Mouse (Mus musculus): ENCODE data around the gene Ccdc6. TPM values are rescaled to one million over a fixed set of nuclear protein-coding genes. Genes with fewer than 3 reads are reported as not detected.

The Ccdc6 gene
- polyA plus RNA-seq, 2 experiments from 2014 or later = 26.0 to 27.6 TPM

DNA sequence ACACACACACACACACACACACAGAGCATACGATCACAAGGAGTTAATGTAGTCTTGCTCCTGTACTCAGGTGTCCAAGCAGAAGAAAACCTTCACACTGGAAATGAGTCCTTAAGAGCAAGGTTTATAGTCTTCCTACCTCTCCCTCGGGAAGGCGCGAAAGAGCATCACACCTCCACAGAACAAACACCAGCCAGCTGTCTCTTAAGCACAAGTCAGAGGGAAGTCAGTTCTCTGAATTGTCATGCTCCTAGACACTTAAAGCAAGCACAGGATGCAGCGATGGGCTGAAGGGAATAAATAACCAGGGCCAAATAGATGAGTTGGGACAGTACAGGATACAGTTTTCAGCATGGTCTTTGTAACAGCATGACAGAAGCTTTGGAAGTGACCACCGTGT, 35.8 kb downstream of the Ccdc6 start:
- no peak for ATAC-seq

DNA sequence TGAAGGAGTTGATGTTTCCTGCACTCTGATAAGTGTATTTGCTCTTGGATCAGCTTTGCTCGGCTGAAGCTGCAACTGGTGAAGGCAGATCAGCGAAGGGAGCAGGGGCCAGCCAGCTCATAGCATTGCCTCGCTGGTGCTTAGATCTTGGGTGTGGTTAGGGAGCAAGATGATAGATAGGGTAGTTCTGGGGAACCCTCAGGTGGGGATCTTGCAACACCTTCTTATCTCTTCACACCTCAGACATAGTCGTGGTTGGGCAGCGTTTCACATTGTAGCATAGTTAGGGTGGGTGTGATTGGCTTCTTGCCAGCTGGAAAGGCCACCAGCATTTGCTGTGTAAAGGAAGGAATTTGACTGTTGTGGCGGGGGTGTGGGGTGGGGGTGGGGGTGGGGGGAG, 36.3 kb downstream of the Ccdc6 start:
- peak; percentile 51 for ATAC-seq

DNA sequence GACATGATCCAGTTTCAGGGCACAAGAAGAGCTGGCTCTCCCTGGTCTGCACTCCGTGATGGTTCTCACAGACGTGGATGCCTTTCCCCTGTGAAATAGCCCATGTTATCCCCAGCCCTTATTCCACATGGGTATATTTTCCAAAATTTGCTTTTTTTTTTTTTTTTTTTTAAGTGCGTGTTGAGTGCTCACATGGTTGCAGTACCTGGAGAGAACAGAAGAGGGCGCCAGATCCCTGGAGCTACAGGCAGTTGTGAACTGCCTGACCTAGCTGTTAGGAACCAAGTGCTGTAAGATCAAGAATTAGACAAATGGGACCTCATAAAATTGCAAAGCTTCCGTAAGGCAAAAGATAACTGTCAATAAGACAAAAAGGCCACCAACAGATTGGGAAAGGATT, 38.8 kb downstream of the Ccdc6 start:
- no peak for ATAC-seq

DNA sequence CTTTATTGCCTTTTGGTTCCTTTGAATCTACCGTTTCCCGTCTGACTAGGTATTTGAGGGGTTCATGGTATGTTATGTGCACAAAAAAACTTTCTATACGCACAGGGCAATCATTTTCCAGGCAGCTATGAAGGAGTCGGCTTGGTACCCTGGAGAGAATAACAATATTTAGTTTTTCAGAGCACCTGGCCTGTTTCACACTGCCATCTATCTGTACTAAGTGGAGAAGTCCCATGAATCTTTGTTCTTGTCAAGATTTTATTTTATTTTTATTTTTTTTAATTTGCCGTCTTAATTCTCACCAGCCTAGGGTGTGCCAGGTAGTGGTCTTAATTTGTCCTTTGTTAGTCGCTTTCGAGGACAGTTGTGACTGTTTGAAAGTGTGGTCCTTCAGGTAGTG, 40.7 kb downstream of the Ccdc6 start:
- no peak for ATAC-seq

DNA sequence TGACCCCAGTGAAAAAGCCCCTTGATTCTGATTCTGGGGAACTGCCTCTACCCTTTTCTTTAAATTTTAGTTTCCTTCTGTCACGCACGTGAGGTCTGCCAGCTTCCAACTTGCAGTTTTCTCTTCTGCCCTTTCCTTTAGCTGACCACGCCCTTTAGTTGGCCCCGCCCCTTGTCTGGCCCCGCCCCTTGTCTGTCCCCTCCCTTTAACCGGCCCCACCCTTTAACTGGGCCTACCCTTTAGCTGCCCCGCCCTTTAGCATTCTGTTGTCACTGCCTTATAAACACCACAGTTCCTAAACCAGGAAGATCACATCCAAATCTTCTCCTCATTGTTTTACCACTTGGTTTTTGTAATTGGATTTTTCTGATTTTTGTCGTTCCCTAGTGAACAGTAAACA, 41.2 kb downstream of the Ccdc6 start:
- no peak for ATAC-seq

DNA sequence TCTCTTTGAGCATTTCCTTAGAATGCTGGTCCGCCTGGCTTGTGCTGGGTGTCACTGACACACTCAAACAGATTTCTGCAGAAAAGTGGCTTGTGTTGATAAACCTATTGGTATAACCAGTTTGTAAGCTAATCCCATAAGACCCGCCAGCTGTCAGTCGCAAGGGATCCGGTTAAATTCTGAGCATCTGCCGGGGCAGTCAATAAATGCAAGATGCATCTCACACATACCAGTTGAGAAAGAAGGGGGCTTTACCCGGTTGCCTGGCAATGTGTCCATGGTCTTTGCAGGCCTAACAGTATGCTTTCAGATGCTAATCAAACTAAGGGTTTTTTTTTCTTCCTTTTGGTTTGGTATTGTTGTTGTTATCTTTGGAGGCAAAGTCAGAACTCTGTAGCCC, 42.4 kb downstream of the Ccdc6 start:
- ATAC-seq = no peak

DNA sequence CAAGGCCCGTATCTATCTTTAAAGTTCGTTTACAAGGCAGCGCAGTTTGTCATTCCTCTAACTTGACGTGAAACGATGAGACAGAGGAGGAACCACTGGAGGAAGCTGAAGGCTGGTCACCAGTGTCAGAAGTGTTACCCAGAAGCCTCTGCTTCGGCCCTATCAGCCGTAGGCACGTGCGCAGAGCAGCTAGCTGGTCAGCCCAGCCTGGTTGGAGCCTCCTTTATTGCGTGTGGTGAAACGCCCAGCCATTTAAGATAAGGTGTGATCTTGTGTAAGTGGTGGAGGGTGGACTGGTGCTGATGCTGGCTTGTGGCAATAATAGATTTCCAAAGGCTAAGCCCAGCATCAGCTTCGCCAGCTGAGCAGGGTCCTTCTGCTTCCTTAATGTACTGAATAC, 43.5 kb downstream of the Ccdc6 start:
- no peak for ATAC-seq

DNA sequence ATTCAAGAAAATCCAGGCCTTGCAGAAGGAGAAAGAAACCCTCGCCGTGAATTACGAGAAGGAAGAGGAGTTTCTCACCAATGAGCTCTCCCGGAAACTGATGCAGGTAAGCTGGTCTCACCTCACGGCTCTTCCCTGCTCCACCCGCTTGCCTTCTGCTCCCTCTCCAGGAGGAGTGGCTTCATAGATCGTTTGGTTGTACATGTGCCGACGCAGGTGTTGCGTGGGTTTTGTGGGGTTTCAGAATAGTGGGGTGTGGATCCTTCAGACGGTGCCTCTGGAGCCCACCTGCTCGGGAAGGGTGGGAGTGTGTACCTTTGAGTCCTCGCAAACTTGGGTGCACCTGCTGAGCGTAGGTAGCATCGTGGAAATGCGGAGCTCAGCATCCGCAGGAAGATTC, 45.7 kb downstream of the Ccdc6 start:
- no peak for ATAC-seq

DNA sequence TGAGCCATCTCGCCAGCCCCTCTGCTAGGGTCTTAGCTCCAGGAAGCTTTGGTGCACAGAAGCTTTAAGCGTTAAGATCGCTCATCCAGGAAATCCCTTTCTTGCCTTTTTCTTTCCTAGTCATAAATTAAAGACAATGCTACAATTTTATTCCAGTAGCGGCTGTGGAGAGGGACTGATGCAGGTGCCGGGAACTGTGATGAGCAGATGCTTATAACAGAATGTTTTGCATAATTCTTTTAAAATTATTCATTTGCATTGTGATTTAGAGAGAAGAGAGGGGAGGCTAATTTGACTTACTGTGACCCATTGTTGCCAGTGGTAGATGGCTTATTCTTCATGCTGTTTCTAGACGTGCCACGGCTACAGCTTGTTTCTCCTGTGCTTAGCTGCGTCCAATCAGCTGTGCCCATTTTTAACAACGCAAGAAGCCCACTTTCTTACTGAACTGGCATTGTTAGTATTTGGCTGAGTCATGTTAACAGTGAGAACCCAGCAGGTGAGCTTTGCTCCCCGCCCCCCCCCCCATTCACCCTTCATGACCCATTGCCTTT, 47.2 kb downstream of the Ccdc6 start:
- ATAC-seq = no peak

DNA sequence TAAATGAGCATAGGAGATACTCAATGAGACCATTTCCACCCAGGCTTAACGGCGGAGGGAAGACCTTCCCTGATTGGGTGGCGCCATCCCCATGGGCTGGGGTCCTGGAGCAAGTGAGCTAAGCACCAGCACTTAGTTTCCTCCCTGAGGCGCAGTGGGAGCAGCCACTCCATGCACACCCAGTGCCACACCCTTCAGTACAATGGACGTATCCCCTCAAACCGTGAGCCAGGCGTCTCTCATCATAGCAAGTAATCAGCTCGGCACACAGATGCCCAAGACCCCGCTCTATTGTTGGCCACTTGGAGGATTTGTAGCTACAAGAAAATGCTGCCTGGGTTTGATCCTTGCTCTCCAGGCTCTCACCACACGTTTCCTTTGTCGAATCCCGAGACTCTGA, 49.0 kb downstream of the Ccdc6 start:
- no peak for ATAC-seq

DNA sequence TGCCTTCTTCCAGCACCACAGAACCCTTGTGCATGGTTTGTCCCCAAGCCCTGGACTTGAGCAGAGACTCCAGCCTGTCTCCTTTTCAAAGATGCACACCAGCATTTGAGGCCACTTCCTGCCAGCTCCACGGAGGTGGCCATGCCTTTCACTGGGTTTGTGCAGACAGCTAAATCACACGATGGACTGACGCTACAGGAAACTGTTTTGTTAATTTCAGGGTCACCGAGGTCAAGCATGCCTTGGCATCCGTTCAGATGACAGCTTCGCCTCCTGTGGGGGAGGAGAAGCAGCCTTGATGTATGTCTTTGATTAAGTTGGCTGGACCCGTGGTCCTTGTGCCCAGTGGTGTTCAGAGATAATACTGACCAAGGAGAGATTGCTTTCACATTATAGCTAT, 52.2 kb downstream of the Ccdc6 start:
- peak; percentile 54 for ATAC-seq

DNA sequence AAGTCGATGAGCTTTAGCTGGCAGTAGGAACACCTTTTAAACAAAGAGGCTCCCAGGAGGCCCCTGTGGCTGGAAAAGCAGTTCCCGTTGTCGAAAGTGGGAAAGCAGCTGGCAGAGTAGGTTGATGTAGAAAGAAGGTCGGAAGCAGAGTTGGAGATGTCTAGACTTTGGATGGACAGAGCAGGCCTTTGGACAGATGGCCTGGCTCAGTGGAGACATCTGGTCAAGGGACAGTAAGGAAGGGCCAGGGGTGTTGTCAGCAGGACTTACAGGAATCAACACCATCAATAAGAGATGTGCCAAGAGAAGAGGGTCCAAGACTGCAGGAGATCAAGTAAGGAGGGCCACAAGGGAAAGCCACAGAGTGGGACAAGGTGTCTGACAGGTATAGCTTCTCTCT, 53.4 kb downstream of the Ccdc6 start:
- no peak for ATAC-seq

DNA sequence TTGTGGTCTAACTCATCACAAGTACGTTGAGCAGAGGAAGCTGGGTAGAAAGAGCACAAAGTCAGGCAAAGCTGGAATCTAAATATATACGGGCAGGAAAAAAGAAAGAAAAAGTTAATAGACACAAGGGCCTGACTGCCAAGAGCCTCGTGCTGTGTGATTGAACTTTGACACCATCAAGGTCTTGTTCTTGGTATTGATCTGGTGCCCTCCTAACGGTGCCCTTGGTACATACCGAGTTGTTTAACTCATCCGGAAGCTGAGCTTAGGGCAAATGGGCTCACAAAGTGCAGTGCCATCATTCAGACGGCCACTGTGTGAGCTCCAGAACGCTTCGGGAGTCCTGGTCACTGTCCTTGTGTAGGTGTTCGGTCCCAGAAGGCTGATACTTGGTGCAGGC, 54.2 kb downstream of the Ccdc6 start:
- ATAC-seq = no peak

DNA sequence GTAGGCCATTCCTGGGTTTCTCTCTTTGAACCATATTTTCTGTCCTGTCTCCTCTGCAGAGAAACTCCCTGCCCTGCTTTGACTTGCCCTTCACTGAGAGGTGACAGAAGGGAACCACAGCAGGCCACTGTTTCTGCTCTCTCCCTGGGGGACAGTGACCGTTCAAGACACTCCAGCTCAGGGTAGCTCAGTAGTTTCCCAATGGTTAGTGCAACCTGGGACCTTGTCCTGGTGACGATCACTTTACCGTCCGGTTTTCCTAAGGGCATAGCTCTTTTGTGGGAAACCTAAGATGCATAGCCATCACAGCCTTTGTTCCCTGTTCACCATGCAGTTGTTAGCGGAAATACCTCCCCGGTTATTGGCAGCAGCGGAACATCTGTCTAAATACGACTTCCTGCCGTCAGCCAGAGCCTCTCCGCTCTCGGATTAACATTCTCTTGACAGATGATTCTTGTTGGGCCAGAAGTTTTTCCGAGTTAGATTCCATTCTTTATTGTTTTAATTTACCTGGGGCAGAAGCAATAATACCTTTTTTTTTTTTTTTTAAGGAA, 55.3 kb downstream of the Ccdc6 start:
- no peak for ATAC-seq

DNA sequence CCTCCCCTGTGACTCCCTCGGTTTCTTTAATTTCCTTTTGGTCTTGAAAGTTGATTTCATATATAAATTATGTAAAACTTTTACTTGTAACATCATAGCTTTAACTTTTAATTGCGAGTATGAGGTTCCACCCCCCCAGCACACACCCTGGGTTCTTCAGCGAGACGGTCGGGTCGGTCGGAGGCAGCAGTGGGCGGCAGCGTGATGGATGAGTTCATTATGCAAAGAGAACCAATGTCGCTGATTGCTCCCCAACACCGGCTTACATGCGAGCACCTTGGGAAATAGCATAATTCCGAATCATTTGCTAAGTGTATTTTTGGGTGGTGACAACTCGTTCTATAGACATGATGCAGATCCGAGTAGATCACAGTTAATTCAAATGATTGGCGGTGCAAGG, 56.9 kb downstream of the Ccdc6 start:
- no peak for ATAC-seq

DNA sequence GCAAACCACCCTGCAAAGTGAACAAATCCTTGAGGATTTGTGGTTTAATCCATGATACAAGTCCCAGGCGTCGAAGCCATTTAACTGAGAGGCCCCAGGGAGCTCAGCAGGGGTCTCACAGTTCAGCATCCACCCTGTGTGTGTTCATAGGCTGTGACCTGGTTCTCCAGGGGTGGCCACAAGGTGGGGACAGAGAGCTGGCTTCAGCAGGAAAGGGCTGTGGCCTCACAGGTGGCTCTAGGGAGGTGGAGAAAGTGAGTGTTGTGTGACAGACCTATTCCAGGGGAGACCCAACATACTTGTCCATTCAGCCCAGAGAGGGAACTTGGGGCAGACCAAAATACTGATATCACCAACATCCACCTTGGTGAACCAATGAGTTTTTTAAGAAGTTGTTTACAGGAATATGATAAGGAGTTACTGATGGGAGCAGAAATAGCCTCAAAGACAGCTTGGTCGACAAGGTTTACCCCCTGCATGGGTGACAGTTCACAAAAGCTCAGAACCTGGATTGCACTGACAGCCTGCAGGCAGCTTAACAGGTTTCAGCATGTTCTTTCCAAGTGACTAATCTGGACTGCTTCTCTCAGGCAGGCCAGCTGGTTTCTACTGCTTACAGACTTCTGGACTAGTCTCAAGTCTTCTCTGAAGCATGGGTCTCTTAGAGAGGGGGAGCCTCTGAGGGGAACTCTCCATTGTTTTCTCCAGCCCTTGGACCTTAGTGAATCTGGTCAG, 59.7 kb downstream of the Ccdc6 start:
- ATAC-seq = peak; percentile 65

DNA sequence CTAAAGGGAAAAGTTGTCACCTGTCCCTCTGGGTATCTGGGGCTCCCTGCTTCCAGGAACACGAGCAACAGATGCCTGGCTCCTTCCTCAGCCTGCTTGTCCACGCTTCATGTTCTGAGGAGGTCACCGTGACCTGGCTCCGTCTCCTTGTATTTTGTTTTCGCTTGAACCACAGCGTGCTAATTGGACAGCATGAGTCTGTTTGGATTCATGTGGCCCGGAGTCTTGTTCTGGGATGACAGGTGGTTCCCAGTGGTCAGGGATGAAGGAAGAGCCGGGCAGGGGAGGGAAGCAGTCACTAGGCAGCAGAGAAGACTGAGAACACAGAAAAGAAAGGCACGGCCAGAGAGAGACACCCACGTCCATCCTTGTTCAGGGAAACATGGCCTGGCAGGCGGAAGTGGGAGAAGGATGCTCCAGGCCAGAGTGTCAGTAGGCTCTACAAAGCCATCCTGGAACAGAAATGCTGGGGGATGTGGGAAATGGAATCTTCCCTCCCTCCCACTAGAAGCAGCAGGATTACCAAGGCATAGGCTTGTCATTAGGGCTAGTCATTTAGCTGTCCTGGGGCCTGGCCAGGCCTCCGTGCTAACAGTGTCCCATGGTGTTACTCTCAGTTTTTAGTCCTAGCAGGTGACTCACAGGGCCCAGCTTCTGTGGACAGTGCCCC, 62.9 kb downstream of the Ccdc6 start:
- ATAC-seq = no peak

DNA sequence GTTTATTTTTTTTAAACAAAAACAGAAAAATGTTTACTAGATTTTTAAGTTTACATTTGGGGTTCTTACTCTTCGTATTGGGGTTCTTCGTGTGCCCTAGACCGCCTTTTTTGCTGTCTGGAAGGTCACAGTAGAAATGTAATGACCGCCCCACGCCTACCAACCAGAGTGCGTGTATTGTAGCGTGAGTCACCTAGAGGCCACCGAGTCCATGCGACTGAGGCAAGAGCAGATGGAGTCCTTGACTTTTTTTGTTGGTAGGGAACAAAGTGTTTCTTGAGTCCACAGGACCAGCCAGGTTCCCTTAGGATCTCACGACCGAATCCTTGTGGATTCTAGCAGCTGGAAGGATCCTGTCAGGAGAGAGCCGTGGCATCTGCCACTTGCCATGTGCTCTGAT, 63.9 kb downstream of the Ccdc6 start:
- no peak for ATAC-seq

DNA sequence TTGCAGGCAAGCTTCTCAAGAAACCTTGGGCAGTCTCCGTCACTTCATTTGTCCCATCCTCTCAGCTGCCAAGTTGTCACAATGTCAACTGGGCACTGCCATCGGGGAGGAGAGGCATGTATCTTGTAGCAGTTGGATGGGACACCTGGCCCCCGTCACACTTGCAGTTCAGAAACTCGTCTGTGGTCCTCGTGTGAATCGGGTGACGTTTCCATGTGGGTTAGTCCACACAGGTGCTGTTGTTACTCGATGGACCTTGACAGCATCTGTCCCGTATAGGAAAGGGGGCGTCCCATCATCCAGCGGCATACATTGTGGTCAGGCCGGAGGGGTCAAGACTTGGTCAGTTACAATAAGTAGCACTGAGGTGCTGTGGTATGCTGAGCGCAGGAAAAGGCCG, 64.6 kb downstream of the Ccdc6 start:
- ATAC-seq = no peak

DNA sequence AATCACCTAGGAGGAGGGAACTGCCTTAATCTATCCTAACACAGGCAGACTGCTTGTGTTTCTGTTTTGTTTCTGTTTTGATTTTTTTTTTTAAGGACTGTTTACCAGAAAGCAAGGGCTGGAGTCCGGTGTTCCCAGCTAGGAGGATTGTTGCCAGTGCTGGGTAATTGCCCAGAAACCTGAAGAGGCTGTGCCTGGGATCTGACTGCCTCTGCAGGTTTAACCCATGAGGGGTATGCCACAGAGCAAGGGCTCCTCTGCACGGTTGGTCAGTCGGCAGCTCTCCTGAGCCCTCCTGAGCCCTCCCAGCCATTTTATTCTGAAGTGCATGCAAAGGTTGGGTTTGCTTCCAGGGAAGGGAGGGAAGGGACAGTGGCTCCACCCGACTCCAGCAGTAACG, 66.8 kb downstream of the Ccdc6 start:
- ATAC-seq = no peak

DNA sequence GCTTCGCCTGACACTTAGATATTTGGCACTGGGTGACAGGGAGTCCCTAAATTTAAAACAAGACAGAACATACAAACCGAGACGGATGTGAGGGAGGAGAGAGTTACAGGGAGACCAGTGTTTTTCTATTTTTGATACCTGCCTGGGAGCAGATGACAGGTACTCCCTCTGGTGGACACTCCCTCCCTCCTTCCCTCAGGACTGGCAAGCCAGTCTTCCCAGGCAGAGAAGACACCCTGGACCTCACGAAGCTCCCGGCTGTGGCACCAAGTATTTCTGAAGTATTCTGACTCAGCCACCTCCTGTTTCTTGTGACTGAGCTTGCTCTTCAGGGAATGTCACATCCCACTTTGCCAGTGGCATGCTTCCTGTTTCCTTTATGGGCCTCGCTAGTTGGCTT, 69.0 kb downstream of the Ccdc6 start:
- ATAC-seq = no peak

DNA sequence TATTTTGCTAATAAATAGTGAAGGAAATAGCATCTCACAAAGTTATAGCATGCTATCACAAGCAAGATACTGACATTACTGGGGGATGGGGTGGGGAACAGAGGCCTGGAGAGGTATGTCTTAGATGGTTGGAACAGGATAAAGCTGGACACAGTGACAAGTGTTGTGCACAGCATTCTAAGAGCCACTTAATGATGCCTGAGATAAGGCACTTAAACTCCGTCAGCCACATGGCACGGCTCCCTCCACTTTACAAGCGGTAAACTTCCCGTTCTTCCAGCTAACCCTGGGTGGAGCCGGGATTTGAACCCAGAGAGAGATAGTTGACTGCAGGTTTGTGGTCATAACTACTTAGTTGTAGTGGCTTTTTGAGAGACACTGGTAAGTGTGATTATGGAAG, 69.5 kb downstream of the Ccdc6 start:
- no peak for ATAC-seq

DNA sequence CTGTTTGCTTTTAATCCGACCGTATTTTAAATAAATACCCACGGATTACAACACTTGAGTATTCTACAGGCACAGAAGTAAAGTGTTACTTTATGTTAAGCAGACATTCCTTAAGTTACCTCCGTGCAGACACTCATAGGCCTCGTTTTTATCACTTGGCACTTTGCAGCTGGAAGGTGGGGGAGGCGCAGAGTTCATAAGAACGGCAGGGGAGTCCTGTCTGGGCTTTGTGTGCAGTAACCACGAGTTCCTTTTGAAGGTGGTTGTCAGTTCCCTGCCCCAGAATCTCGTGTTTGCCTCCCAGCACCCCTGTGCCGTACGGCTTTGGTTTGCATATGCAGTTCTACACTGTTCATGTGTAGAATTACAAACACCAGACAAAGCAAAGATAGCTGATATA, 70.7 kb downstream of the Ccdc6 start:
- ATAC-seq = no peak

DNA sequence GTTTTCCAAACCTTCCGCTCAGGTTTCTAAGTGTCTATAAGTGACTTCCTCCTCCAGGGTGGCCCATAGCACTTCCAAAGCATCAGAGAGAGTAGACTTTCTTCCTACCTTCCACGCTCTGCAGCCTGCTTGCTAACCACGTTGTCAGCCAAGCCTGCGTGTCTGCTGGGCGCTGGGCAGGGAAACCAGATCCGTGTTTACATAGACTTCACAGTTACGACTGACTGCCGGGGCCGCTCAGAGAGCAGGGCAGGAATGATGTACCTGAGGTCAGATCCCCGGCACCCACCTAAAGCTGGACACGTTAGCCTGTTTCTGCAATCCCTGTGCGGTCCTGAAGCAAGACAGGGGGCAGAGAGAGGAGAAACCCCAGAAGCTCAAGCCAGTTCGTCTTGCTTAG, 71.5 kb downstream of the Ccdc6 start:
- no peak for ATAC-seq

Measured in activated CD4-positive, CD25-positive, alpha-beta regulatory T cell, adult 4 months (primary cell).